Mouse (Mus musculus): ENCODE measurements around the gene Tbc1d4. TPM values are rescaled to one million over a fixed set of nuclear protein-coding genes. Genes with fewer than 3 reads are reported as not detected.

Tbc1d4 gene
- polyA plus RNA-seq, 1 experiment from 2014 or later, result 18.5 TPM

- H3K4me3 ChIP-seq, result peak overlapping the region; percentile 23
- H3K27me3 ChIP-seq (replicated peaks), result no peaks in the 10 kb centered on the region
- 68% methylated on average over 13 of the region's 13 CpGs for WGBS
- peak overlapping the region; percentile 40 for H3K4me2 ChIP-seq
- peaks cover 12% of the 10 kb centered on the region for H3K36me3 ChIP-seq
- H3K27ac ChIP-seq (replicated peaks), result peak overlapping the region; percentile 54
- H3K9ac ChIP-seq, result peak overlapping the region; percentile 10; the same call in 1 of the 2 replicates
- no peaks in the 10 kb centered on the region for H3K9me3 ChIP-seq
- ATAC-seq (ENCODE audit: extremely low read depth, insufficient number of reproducible peaks, low FRiP score, low TSS enrichment), result no peak
- H3K4me1 ChIP-seq, result peaks cover 45% of the 10 kb centered on the region
Observed at GRCm38 (mm10) chr14:101510540-101511313, 98.3 kb downstream of the Tbc1d4 start.

- no peak overlapping the region for H3K27ac ChIP-seq (replicated peaks)
- no peak overlapping the region for H3K4me3 ChIP-seq
- ATAC-seq (ENCODE audit: extremely low read depth, insufficient number of reproducible peaks, low FRiP score, low TSS enrichment), result no peak
- H3K4me1 ChIP-seq, result peaks cover 41% of the 10 kb centered on the region
- 85% methylated on average over 7 of the region's 7 CpGs for WGBS
- H3K9me3 ChIP-seq, result no peaks in the 10 kb centered on the region
- H3K4me2 ChIP-seq, result 0 out of 2 replicates have a peak overlapping the region, but pooled peaks have one; percentile 40
- peaks cover 12% of the 10 kb centered on the region for H3K36me3 ChIP-seq
- H3K9ac ChIP-seq, result no peak overlapping the region; the same call in 1 of the 2 replicates
- H3K27me3 ChIP-seq (replicated peaks), result no peaks in the 10 kb centered on the region
Observed at GRCm38 (mm10) chr14:101509759-101510158, 99.2 kb downstream of the Tbc1d4 start.

- H3K4me3 ChIP-seq, result no peak overlapping the region
- H3K4me1 ChIP-seq, result peaks cover 24% of the 10 kb centered on the region
- WGBS, result 68% methylated on average over 7 of the region's 7 CpGs
- H3K36me3 ChIP-seq, result peaks cover 12% of the 10 kb centered on the region
- H3K9me3 ChIP-seq, result no peaks in the 10 kb centered on the region
- no peak overlapping the region for H3K9ac ChIP-seq
- H3K27me3 ChIP-seq (replicated peaks), result no peaks in the 10 kb centered on the region
- no peak overlapping the region for H3K4me2 ChIP-seq
- no peak for ATAC-seq (ENCODE audit: extremely low read depth, insufficient number of reproducible peaks, low FRiP score, low TSS enrichment)
- no peak overlapping the region for H3K27ac ChIP-seq (replicated peaks)
Observed at GRCm38 (mm10) chr14:101507956-101508355, 101.0 kb downstream of the Tbc1d4 start.

GRCm38 (mm10) chr14:101507146-101507545 lies 101.8 kb downstream of the Tbc1d4 start:
- Histone ChIP-seq H3K4me2 (no peak overlapping the region), H3K9me3 (no peaks in the 10 kb centered on the region), H3K4me1 (peaks cover 21% of the 10 kb centered on the region), H3K4me3 (no peak overlapping the region), H3K9ac (no peak overlapping the region), H3K36me3 (peaks cover 12% of the 10 kb centered on the region), H3K27ac (replicated peaks) (no peak overlapping the region), H3K27me3 (replicated peaks) (no peaks in the 10 kb centered on the region)
- ATAC-seq (ENCODE audit: extremely low read depth, insufficient number of reproducible peaks, low FRiP score, low TSS enrichment), result no peak
- 76% methylated on average over 17 of the region's 17 CpGs for WGBS

- ATAC-seq (ENCODE audit: extremely low read depth, insufficient number of reproducible peaks, low FRiP score, low TSS enrichment), result no peak
- H3K4me3 ChIP-seq, result no peak overlapping the region
- no peaks in the 10 kb centered on the region for H3K9me3 ChIP-seq
- H3K9ac ChIP-seq, result no peak overlapping the region
- H3K4me2 ChIP-seq, result no peak overlapping the region
- H3K27ac ChIP-seq (replicated peaks), result no peak overlapping the region
- peaks cover 12% of the 10 kb centered on the region for H3K36me3 ChIP-seq
- H3K4me1 ChIP-seq, result peaks cover 16% of the 10 kb centered on the region
- no peaks in the 10 kb centered on the region for H3K27me3 ChIP-seq (replicated peaks)
Observed at GRCm38 (mm10) chr14:101505805-101506204, 103.2 kb downstream of the Tbc1d4 start.

GRCm38 (mm10) chr14:101504473-101505200 lies 104.4 kb downstream of the Tbc1d4 start:
- Histone ChIP-seq H3K36me3 (peaks cover 19% of the 10 kb centered on the region), H3K4me3 (no peak overlapping the region), H3K9me3 (no peaks in the 10 kb centered on the region), H3K9ac (no peak overlapping the region), H3K27me3 (replicated peaks) (no peaks in the 10 kb centered on the region), H3K27ac (replicated peaks) (no peak overlapping the region), H3K4me1 (peaks cover 7% of the 10 kb centered on the region; the same call in 1 of the 2 replicates), H3K4me2 (no peak overlapping the region)
- ATAC-seq (ENCODE audit: extremely low read depth, insufficient number of reproducible peaks, low FRiP score, low TSS enrichment), result no peak
- WGBS, result 75% methylated on average over 13 of the region's 13 CpGs

- H3K4me1 ChIP-seq, result peaks cover 7% of the 10 kb centered on the region; the same call in 1 of the 2 replicates
- no peak for ATAC-seq (ENCODE audit: extremely low read depth, insufficient number of reproducible peaks, low FRiP score, low TSS enrichment)
- H3K4me3 ChIP-seq, result no peak overlapping the region
- 0 out of 2 replicates have a peak overlapping the region, but pooled peaks have one; percentile 28 for H3K27ac ChIP-seq (replicated peaks)
- no peak overlapping the region for H3K4me2 ChIP-seq
- WGBS, result 72% methylated on average over 3 of the region's 3 CpGs
- H3K9me3 ChIP-seq, result no peaks in the 10 kb centered on the region
- H3K9ac ChIP-seq, result no peak overlapping the region
- H3K36me3 ChIP-seq, result peaks cover 28% of the 10 kb centered on the region
- no peaks in the 10 kb centered on the region for H3K27me3 ChIP-seq (replicated peaks)
Observed at GRCm38 (mm10) chr14:101503168-101503961, 105.6 kb downstream of the Tbc1d4 start.

- no peak for ATAC-seq (ENCODE audit: extremely low read depth, insufficient number of reproducible peaks, low FRiP score, low TSS enrichment)
- no peak overlapping the region for H3K4me2 ChIP-seq
- H3K27ac ChIP-seq (replicated peaks), result no peak overlapping the region; the same call in 1 of the 2 replicates
- H3K4me1 ChIP-seq, result peaks cover 4% of the 10 kb centered on the region; the same call in 1 of the 2 replicates
- no peaks in the 10 kb centered on the region for H3K27me3 ChIP-seq (replicated peaks)
- WGBS, result 77% methylated on average over 6 of the region's 6 CpGs
- peaks cover 22% of the 10 kb centered on the region for H3K36me3 ChIP-seq
- H3K9me3 ChIP-seq, result no peaks in the 10 kb centered on the region
- no peak overlapping the region for H3K9ac ChIP-seq
- no peak overlapping the region for H3K4me3 ChIP-seq
Observed at GRCm38 (mm10) chr14:101501868-101502267, 107.1 kb downstream of the Tbc1d4 start.

- Histone ChIP-seq H3K27me3 (replicated peaks) (no peaks in the 10 kb centered on the region), H3K4me1 (peaks cover 4% of the 10 kb centered on the region; the same call in 1 of the 2 replicates), H3K27ac (replicated peaks) (no peak overlapping the region; the same call in 1 of the 2 replicates), H3K4me2 (no peak overlapping the region), H3K36me3 (peaks cover 18% of the 10 kb centered on the region), H3K9ac (no peak overlapping the region), H3K9me3 (no peaks in the 10 kb centered on the region), H3K4me3 (no peak overlapping the region)
- 84% methylated on average over 11 of the region's 11 CpGs for WGBS
- ATAC-seq (ENCODE audit: extremely low read depth, insufficient number of reproducible peaks, low FRiP score, low TSS enrichment), result no peak
Observed at GRCm38 (mm10) chr14:101501452-101501851, 107.5 kb downstream of the Tbc1d4 start.

- H3K4me1 ChIP-seq, result peaks cover 4% of the 10 kb centered on the region; the same call in 1 of the 2 replicates
- no peak overlapping the region for H3K4me3 ChIP-seq
- H3K36me3 ChIP-seq, result peaks cover 16% of the 10 kb centered on the region
- no peaks in the 10 kb centered on the region for H3K27me3 ChIP-seq (replicated peaks)
- no peak overlapping the region for H3K9ac ChIP-seq
- peak overlapping the region; percentile 6; the same call in 1 of the 2 replicates for H3K27ac ChIP-seq (replicated peaks)
- no peak overlapping the region for H3K4me2 ChIP-seq
- no peaks in the 10 kb centered on the region for H3K9me3 ChIP-seq
- ATAC-seq (ENCODE audit: extremely low read depth, insufficient number of reproducible peaks, low FRiP score, low TSS enrichment), result no peak
- WGBS, result 63% methylated on average over 11 of the region's 11 CpGs
Observed at GRCm38 (mm10) chr14:101500826-101501225, 108.2 kb downstream of the Tbc1d4 start.

- Histone ChIP-seq H3K27ac (replicated peaks) (no peak overlapping the region), H3K4me3 (no peak overlapping the region), H3K4me1 (peaks cover 5% of the 10 kb centered on the region), H3K9ac (no peak overlapping the region), H3K36me3 (peaks cover 16% of the 10 kb centered on the region), H3K27me3 (replicated peaks) (no peaks in the 10 kb centered on the region), H3K9me3 (no peaks in the 10 kb centered on the region), H3K4me2 (no peak overlapping the region)
- WGBS, result 91% methylated on average over 1 of the region's 1 CpGs
- no peak for ATAC-seq (ENCODE audit: extremely low read depth, insufficient number of reproducible peaks, low FRiP score, low TSS enrichment)
Observed at GRCm38 (mm10) chr14:101499838-101500237, 109.2 kb downstream of the Tbc1d4 start.

Measured in heart, embryonic 13.5 days (tissue).